Mouse (Mus musculus) bone marrow, adult 2 months (tissue): ENCODE results near the gene Slc11a2.

Experiments used
- CTCF ChIP-seq: fragments of 200-500 bp; IDR thresholded peaks from 2 replicates; pipeline ENCODE4 v1.5.1; 2011; ENCODE audit warnings: low read length, control low read depth; ENCODE audit not compliant: control insufficient read depth, insufficient read depth
- POLR2A ChIP-seq: fragments of 200-500 bp; IDR thresholded peaks from 2 replicates; pipeline ENCODE4 v1.6.1; 2011; ENCODE audit warnings: low read depth, mild to moderate bottlenecking, control low read depth, low read length, borderline replicate concordance; ENCODE audit not compliant: control insufficient read depth

DNA sequence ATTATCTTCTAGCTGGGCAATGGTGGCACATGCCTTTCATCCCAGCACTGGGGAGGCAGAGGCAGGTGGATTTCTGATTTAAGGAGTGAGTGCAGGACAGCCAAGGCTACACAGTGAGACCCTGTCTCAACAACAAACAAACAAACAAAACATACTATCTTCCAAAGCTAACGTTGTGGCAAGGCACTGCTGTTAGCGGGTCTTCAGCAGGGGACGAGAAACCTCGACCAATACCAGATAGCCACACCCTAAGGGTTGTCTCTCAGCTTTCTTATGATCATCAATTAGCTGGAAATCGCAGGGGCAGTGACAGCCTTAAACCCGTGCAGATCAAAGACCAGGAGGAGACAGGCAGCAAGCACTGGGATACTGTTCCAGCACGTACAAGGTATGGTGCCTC lies 60.6 kb downstream of the Slc11a2 start, which contains the start of gene Higd1c:
- no peak for TF ChIP-seq POLR2A
- TF ChIP-seq CTCF = no peak
